Mouse (Mus musculus): Measurements from ENCODE around the gene Wfdc9.

DNA sequence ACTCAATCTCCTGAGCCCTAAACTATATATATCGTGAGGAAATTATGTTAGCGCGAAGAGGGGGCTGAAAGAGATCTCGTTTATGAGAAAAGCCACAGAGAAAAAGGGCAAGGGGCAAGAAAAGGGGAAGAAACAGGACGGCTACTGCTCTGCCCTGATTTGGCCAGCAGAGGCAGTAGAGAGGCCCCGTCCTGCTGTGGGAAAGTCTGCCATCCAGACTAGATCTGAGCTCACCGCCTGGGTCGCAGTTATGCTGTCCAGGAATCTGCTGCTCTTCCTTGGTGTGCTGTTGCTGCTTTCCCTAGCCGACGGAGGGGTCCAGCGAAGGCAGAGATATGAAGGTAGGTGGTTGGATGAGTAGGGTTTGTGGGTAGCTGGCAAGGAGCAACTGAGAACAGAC is 525 bp downstream of the Wfdc9 start, which contains the start of gene Wfdc10:
- TF ChIP-seq MAFK (IDR thresholded peaks at IDR 0.05; ENCODE audit: insufficient read depth, low read depth, low read length) (no peak), HCFC1 (IDR thresholded peaks at IDR 0.05; ENCODE audit: borderline replicate concordance, insufficient read depth, low read length) (no peak)

All from ES-E14 (cell line).